Mouse (Mus musculus) left cerebral cortex, adult 2 months (tissue): Measurements from ENCODE around the gene Tnpo1. TPM values are rescaled to one million over a fixed set of nuclear protein-coding genes. Genes with fewer than 3 reads are reported as not detected.
"Not testable (repeated sequence)": the region's sequence is repeated elsewhere in the genome, so short reads cannot be mapped to it uniquely, and the experiment has no call there.

ENCODE experiments used
- DNase-seq, 2 experiments: peaks; one replicate each; pipeline ENCODE4 v3.0.0; 2021 to 2022; ENCODE audit warnings: low spot score in 2 of 2, mixed read lengths in 1 of 2; ENCODE audit errors: extremely low spot score in 1 of 2
- H3K27ac ChIP-seq: fragments of 200-600 bp; 2 replicates; pipeline ENCODE4 v1.8.1; 2022
- H3K4me3 ChIP-seq: fragments of 200-600 bp; 2 replicates; pipeline ENCODE4 v1.8.1; 2022
- CTCF ChIP-seq: fragments of 200-600 bp; IDR thresholded peaks from 2 replicates; pipeline ENCODE4 v1.8.1; 2022; ENCODE audit warnings: antibody characterized with exemption, mild to moderate bottlenecking, moderate library complexity
- intact Hi-C: fragments of 180-260 bp; cut with DNase I; formaldehyde crosslinking; loops from one replicate; pipeline ENCODE4 v1.15.1; 2025
- total RNA-seq, 2 experiments: library from RNA; stranded (reverse); gene quantifications; 2 replicates each; pipeline ENCODE4 v1.2.3; 2021

Tnpo1 gene
- total RNA-seq, 2 experiments from 2014 or later, result 66.9 to 67.5 TPM

GRCm38 (mm10) chr13:98835740-98836139 lies 90.4 kb downstream of the Tnpo1 start:
- H3K27ac ChIP-seq, result no peak overlapping the region
- TF ChIP-seq CTCF, result no peak
- no peak overlapping the region for H3K4me3 ChIP-seq
- DNase-seq, result no peak
- intact Hi-C loops, result no loop called here

DNA sequence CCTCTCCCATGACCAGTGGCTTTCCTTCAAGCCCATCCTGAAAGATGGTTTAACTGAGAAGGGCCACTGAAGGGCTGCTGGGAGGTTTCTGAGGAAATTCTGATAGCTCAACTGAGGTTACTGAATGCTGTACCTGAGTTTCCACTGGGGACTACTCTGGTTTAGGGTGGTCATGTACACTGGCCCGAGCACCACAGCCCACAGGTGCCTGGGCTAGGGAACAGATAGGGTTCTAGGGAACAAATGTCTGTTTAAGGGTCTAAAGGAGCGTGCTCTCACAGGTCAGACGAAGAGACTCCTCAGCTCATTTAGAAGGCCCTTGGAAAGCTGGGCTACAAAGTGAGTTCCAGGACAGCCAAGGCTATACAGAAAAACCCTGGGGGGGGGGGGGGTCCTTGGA lies 91.5 kb downstream of the Tnpo1 start:
- intact Hi-C loops, result no loop called here
- no peak overlapping the region for H3K4me3 ChIP-seq
- no peak for TF ChIP-seq CTCF

DNA sequence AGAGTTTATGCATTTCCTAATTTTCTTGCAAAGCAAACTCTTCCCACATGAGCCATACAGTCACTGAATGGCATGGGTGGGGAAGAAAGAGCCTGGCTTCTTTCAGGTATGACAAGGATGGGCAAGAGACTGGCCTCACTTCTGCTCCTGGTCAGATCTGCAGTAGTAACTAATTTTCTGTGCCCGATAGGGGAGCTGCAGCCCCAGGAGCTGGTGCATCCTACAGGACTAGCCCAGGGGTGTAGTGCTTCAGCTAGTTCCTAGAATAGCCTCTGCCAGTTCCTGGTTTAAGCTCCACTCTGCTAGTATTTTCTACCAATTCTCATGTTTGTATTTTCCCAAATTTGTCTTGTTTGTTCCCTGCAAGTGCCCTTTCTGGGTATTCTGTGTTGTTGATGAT lies 92.0 kb downstream of the Tnpo1 start:
- Histone ChIP-seq H3K27ac (no peak overlapping the region; the same call in 1 of the 2 replicates), H3K4me3 (no peak overlapping the region)
- no peak for DNase-seq
- TF ChIP-seq CTCF, result peak; percentile 31
- intact Hi-C loops, result no loop called here

More for the DNA sequence above, 91.5 kb downstream of the Tnpo1 start:
- no peak for DNase-seq
- no peak overlapping the region; the same call in 1 of the 2 replicates for H3K27ac ChIP-seq

DNA sequence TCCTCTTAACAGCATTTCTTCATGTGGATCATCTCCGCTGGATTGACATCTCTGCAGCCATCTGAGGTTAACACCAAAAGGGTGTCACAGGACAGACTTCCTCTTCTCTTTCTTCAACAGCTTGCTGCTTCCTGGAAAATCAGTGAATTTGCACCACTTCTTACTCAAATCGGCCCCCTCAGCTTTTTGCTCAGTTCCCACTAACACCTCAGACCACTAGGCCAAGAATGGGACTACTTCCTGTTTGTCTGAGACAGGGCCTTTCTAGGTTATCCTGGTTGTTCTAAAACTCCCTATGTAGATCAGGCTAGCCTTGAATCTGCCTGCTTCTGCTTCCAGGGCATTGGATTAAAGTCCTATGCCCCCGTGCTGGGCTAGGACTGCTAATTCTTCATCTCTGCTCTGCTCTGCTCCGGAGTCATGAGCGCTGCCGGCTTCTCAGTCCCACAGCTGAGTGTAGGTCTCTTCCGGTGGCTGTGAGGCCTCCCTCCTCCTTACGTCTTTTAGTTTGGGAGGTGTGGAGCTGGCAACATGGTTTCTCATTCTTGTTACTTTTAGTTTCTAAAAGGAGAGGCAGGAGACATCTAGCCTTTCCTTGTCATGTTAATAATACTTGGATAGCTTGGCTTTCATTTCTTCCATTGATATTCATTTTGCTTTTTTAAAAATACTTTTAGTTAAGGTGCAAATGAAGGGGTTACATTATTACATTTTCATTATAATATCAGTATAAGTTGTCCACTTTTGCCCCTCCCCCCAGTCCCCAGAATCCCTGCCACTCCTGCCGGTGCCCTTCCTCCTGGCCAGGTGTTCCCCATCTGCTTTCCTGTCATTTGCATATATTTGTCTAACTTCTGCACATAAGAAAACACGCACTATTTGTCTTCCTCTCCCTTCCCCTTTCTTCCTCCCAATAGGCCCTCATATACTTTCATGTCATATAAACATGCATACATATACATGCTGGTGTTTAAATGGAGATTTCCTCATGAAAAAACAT lies 93.4 kb downstream of the Tnpo1 start:
- no peak for TF ChIP-seq CTCF
- H3K4me3 ChIP-seq, result no peak overlapping the region
- intact Hi-C loops, result no loop called here
- no peak overlapping the region for H3K27ac ChIP-seq
- no peak for DNase-seq

- H3K27ac ChIP-seq, H3K4me3 ChIP-seq, intact Hi-C loops, DNase-seq: not testable (repeated sequence)
Measured at GRCm38 (mm10) chr13:98829026-98829425, 97.2 kb downstream of the Tnpo1 start.

DNA sequence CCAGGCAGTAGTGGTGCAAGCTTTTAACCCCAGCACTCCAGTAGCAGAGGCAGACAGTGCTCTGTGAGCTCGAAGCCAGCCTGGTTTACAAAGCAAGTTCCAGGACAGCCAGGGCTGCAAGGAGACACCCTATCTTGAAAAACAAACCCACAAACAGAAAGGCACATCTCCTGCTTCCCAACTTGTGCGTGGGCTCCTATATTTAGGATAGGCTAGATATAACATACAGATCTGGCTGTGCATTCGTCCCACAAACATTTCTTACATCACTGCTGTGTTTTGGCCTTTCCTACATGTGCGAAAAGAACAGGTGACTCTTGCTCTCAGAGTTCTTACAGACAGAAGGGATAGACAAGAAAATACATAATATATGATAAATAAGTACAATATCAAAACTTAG lies 100.6 kb downstream of the Tnpo1 start:
- H3K27ac ChIP-seq, result peak overlapping the region; percentile 67; the same call in 1 of the 2 replicates
- no peak for DNase-seq
- intact Hi-C loops, result no loop called here
- no peak for TF ChIP-seq CTCF
- H3K4me3 ChIP-seq, result no peak overlapping the region

DNA sequence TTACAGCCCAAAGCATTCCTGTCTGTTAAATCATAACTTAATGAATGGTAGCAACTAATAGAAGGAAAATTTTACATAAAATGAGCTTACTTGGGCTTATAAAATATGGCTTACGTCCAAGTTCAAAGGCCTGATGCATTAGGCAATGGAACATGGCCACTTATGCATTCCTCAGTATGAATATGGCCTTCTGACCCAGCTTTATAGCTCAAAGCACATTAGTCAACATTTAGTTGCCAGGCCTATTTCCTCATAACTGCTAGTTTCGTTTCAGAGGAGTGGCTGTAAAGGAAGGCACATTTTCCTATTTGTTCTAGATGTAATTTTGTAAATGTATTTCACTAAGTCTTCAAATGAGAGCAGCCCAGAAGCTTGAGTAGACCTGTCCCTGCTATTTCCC lies 107.1 kb downstream of the Tnpo1 start:
- H3K4me3 ChIP-seq, result no peak overlapping the region
- intact Hi-C loops, result no loop called here
- H3K27ac ChIP-seq, result no peak overlapping the region
- DNase-seq, result no peak
- no peak for TF ChIP-seq CTCF

GRCm38 (mm10) chr13:98818205-98818604 lies 108.0 kb downstream of the Tnpo1 start:
- no peak overlapping the region for H3K4me3 ChIP-seq
- intact Hi-C loops, result no loop called here
- no peak for DNase-seq
- TF ChIP-seq CTCF, result no peak
- H3K27ac ChIP-seq, result no peak overlapping the region

GRCm38 (mm10) chr13:98817766-98818165 lies 108.4 kb downstream of the Tnpo1 start:
- no peak for TF ChIP-seq CTCF
- no peak for DNase-seq
- no peak overlapping the region for H3K27ac ChIP-seq
- intact Hi-C loops, result no loop called here
- H3K4me3 ChIP-seq, result no peak overlapping the region

DNA sequence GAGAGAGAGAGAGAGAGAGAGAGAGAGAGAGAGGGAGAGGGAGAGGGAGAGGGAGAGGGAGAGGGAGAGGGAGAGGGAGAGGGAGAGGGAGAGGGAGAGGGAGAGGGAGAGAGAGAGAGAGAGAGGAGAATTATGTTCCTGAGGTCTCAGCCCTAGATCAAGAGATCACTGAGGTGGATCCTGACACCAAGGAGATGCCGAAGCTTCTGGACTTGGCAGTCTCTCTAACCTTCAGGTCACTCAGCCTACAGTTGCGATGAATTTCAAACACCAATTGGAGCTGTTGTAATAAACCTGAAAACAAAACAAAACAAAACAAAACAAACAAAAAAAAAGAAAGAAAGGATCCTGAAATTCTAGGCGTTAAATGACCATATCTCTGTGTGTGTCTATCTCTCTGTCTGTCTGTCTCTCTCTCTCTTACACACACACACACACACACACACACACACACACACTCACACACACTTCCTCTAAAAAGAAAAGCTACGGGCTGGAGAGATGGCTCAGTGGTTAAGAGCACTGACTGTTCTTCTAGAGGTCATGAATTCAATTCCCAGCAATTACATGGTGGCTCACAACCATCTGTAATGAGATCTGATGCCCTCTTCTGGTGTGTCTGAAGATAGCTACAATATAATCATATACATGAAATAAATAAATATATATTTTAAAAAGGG lies 109.1 kb downstream of the Tnpo1 start:
- H3K4me3 ChIP-seq, intact Hi-C loops, H3K27ac ChIP-seq: not testable (repeated sequence)

DNA sequence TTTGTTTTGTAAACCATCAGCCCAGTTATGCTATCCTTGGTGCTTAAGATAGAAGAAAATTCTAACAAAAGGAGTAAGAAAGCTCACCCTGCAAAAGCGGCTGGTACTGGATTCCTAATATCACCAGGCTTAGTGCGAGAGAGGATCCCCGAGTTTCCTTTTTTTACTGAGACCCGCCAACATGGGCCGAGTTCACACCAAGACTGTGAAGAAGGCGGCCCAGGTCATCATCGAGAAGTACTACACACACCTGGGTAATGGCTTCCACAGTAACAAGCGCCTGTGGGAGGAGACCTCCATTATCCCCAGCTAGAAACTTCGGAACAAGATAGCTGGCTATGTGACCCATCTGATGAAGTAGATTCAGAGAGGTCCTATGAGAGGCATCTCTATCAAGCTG lies 109.6 kb downstream of the Tnpo1 start:
- no peak for DNase-seq
- Histone ChIP-seq H3K4me3 (no peak overlapping the region), H3K27ac (no peak overlapping the region)
- intact Hi-C loops, result no loop called here
- TF ChIP-seq CTCF, result no peak

More for the DNA sequence above, 109.1 kb downstream of the Tnpo1 start:
- DNase-seq, result not testable (repeated sequence)

GRCm38 (mm10) chr13:98815147-98815785 lies 110.9 kb downstream of the Tnpo1 start, which contains the start of gene Fcho2:
Fcho2 (minus strand) TSS chr13:98815449.
- intact Hi-C loops, result no loop called here
- Histone ChIP-seq H3K4me3 (peak within 1 kb of the TSS; percentile 93), H3K27ac (peak within 1 kb of the TSS; percentile 90)
- DNase-seq, result peak; percentile 96
- peak; percentile 93 for TF ChIP-seq CTCF
